Mouse (Mus musculus) cortical plate, adult 2 months (tissue): ENCODE measurements around the gene Actn1.

ENCODE experiments used
- CTCF ChIP-seq: fragments of 200-500 bp; IDR thresholded peaks from 2 replicates; pipeline ENCODE4 v1.5.1; 2011; ENCODE audit warnings: mild to moderate bottlenecking, control low read depth, low read length; ENCODE audit not compliant: insufficient read depth; ENCODE audit errors: extremely low read depth
- POLR2A ChIP-seq: fragments of 200-500 bp; IDR thresholded peaks from 2 replicates; pipeline ENCODE4 v1.6.1; 2011; ENCODE audit warnings: mild to moderate bottlenecking, low read length, control low read depth; ENCODE audit not compliant: insufficient read depth; ENCODE audit errors: extremely low read depth

DNA sequence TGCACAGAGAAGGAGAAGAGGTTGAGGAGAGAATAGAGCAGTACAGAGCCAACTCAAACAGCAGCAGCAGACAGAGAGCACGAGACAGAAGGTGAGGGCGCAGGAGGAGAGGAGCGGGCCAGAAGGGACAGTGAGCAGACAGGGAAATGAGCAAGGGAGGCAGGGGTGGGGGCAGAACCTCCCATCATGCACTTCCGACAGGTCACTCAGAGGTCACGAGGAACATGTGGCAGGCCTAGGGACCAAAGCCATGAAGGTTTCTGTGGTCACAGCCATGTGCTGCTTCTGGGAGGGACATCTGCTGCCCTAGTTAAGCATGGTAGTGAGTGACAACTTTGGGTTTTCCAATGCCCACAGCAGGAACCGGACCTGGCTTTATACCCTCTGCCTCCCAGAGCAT, 68.8 kb downstream of the Actn1 start:
- TF ChIP-seq POLR2A (no peak), CTCF (no peak)
